Comparison of ENCODE assay signal across 22 mouse cellular contexts in genomic region chr1:126846317-126846716, GRCm38 (mm10). TPM values are rescaled to one million over a fixed set of nuclear protein-coding genes. Genes with fewer than 3 reads are reported as not detected.
DNase-seq lines count a peak whose midpoint lies in the region; ATAC-seq and TF ChIP-seq lines count a peak whose summit lies in the region.
"Had no signal": no experiment of that assay in that cellular context is flagged by ENCODE, and none has a peak within 500 bp of the region (broad histone marks: within the 10 kb centered on the region; RNA-seq: fewer than 3 reads in every experiment).

No protein-coding gene starts in this region.

- no peak for TF ChIP-seq CTCF in cerebellum, adult 2 months (IDR thresholded peaks at IDR 0.05; ENCODE audit: borderline replicate concordance, insufficient read depth, low read depth, low read length)

- ATAC-seq in common myeloid progenitor, adult 5-6 weeks (replicated peaks; ENCODE audit: low read depth, poor library complexity, severe bottlenecking): peak; percentile 74
- peak; percentile 71 to 82 for ATAC-seq in hematopoietic stem cell, adult 5-6 weeks (replicated peaks in 1 of 2; ENCODE audit: insufficient read depth in 1 of 2, low FRiP score in 2 of 2, low TSS enrichment in 1 of 2, low read depth in 1 of 2, poor library complexity in 2 of 2, severe bottlenecking in 2 of 2)
- ATAC-seq: activated CD4-positive, CD25-positive, alpha-beta regulatory T cell, adult 4 months; CD4-positive, CD25-positive, alpha-beta regulatory T cell, adult 4 months; forebrain, embryonic 13.5 days; forebrain, embryonic 15.5 days; forebrain, postnatal 0 days; Patski had no signal

- H3K27ac ChIP-seq in cerebellum, adult 2 months (ENCODE audit: insufficient read depth, low read length): no peak overlapping the region
- H3K27ac ChIP-seq: embryonic facial prominence, embryonic 10.5 days; embryonic facial prominence, embryonic 12.5 days; forebrain, embryonic 13.5 days; forebrain, embryonic 15.5 days had no signal

- no peaks in the 10 kb centered on the region for H3K27me3 ChIP-seq in cerebellum, adult 2 months (ENCODE audit: control insufficient read depth, insufficient read depth, low read length)
- H3K27me3 ChIP-seq: embryonic facial prominence, embryonic 12.5 days; forebrain, embryonic 13.5 days; forebrain, embryonic 15.5 days; Patski had no signal

- no peak for TF ChIP-seq POLR2A in cerebellum, adult 2 months (IDR thresholded peaks at IDR 0.05; ENCODE audit: borderline replicate concordance, insufficient read depth, low read length)

- 29% methylated on average over 4 of the region's 4 CpGs for WGBS in cerebellum, adult 2 months

- intact Hi-C loops in heart, postnatal 10 days (cut with DNase I): no loop called here

- no peak for DNase-seq in kidney, adult 11 months
- no peak for DNase-seq in cerebellum, adult 2 months
- no peak for DNase-seq in heart, postnatal 10 days
- DNase-seq: adrenal gland, adult 8-10 months; adrenal gland, postnatal 14 days; adrenal gland, postnatal 36 days; B cell, adult 2 months; cerebellum, adult 11-12 months; cerebellum, adult 8-10 months; cerebellum, adult 9-11 months; cerebellum, postnatal 36 days; forebrain, postnatal 0 days had no signal

- no peak overlapping the region for H3K4me3 ChIP-seq in cerebellum, adult 2 months (replicated peaks; ENCODE audit: insufficient read depth, low read depth, low read length)
- H3K4me3 ChIP-seq: embryonic facial prominence, embryonic 10.5 days; embryonic facial prominence, embryonic 12.5 days; forebrain, embryonic 13.5 days; forebrain, embryonic 15.5 days had no signal

- no peaks in the 10 kb centered on the region for H3K4me1 ChIP-seq in cerebellum, adult 2 months (ENCODE audit: control insufficient read depth, insufficient read depth, low read length)
- H3K4me1 ChIP-seq: embryonic facial prominence, embryonic 10.5 days; embryonic facial prominence, embryonic 12.5 days; forebrain, embryonic 13.5 days; forebrain, embryonic 15.5 days had no signal

RNA-seq across cellular contexts. Expression of gene Nckap5, which starts 15.7 kb away (rescaled TPM):
- not detected in 2 replicates for total RNA-seq in common myeloid progenitor, adult 5-6 weeks (2017)
- not detected in 2 replicates for total RNA-seq in hematopoietic stem cell, adult 5-6 weeks (2017)
- polyA plus RNA-seq in cerebellum, adult 2 months (2012; rRNA removed): 2.1 and 2.9 TPM in 2 replicates
- total RNA-seq in heart, postnatal 10 days (2021): 10 to 100 TPM; 17.8 to 18.2 TPM
- total RNA-seq: CH12.LX had no signal

Comparison
In these comparisons a context has a peak if more than half of its experiments do, and no peak if none do; other contexts are left out.
1. RNA of gene Nckap5, which starts 15.7 kb away (total RNA-seq): 17.8 to 18.2 TPM in heart, postnatal 10 days; not detected in common myeloid progenitor, adult 5-6 weeks and not detected in hematopoietic stem cell, adult 5-6 weeks; every median in the first group is over 10 times any median in the second.